Mouse (Mus musculus) macrophage (primary cell): ENCODE measurements around the gene 4930512M02Rik. TPM values are rescaled to one million over a fixed set of nuclear protein-coding genes. Genes with fewer than 3 reads are reported as not detected.
"Not testable (repeated sequence)": the region's sequence is repeated elsewhere in the genome, so short reads cannot be mapped to it uniquely, and the experiment has no call there.

ENCODE experiments used
- H3K27ac ChIP-seq: fragments of 350-480 bp; formaldehyde crosslinking; 2 replicates; pipeline ENCODE4 v1.9.0; 2021
- H3K36me3 ChIP-seq: fragments of 350-480 bp; formaldehyde crosslinking; 2 replicates; pipeline ENCODE4 v1.9.0; 2021; ENCODE audit errors: inconsistent target
- H3K4me3 ChIP-seq: fragments of 350-480 bp; formaldehyde crosslinking; 2 replicates; pipeline ENCODE4 v1.9.0; 2021; ENCODE audit errors: inconsistent target
- H3K79me2 ChIP-seq: fragments of 350-480 bp; formaldehyde crosslinking; 2 replicates; pipeline ENCODE4 v1.9.0; 2021; ENCODE audit errors: inconsistent target
- WGBS: methylation state at CpG from one replicate; pipeline ENCODE4 v1.1.7; 2026; ENCODE audit warnings: inconsistent platforms; ENCODE audit not compliant: missing documents; 5-methylcytosine and 5-hydroxymethylcytosine counted together
- polyA plus RNA-seq: library from polyadenylated mRNA; stranded (reverse); fragments of 250-400 nt; gene quantifications from 3 replicates; pipeline ENCODE4 v1.2.4, GENCODE M21; 2018; ENCODE audit warnings: inconsistent platforms
- total RNA-seq, 78 experiments: library from RNA; depleted of rRNA; stranded (reverse); fragments of 250-400 nt; gene quantifications; 1 replicate in 9 of 78; 2 replicates in 24 of 78; 3 replicates in 43 of 78; 4 replicates in 2 of 78; pipeline ENCODE4 v1.2.4; 2018; ENCODE audit warnings: inconsistent platforms in 56 of 78

4930512M02Rik gene
- total RNA-seq (2018; cell fraction: chromatin; rRNA removed), result not detected
- not detected for total RNA-seq (2018; cell fraction: cytosol; rRNA removed)
- total RNA-seq (2018; cell fraction: nucleus; rRNA removed), result not detected
- polyA plus RNA-seq, result not detected in 3 replicates

DNA sequence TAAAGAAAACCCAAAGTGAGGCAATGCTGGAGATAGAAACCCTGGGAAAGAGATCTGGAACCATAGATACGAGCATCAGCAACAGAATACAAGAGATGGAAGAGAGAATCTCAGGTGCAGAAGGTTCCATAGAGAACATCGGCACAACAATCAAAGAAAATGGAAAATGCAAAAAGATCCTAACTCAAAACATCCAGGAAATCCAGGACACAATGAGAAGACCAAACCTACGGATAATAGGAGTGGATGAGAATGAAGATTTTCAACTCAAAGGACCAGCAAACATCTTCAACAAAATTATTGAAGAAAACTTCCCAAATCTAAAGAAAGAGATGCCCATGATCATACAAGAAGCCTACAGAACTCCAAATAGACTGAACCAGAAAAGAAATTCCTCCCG, at the start of gene 4930512M02Rik:
Gene 4930512M02Rik, minus strand, starts transcription at position 101 of the 400 bp plus-strand sequence.
- WGBS, result no CpG with 5 or more reads among the region's 4 CpGs
- H3K36me3 ChIP-seq, H3K27ac ChIP-seq, H3K79me2 ChIP-seq, H3K4me3 ChIP-seq: not testable (repeated sequence)

DNA sequence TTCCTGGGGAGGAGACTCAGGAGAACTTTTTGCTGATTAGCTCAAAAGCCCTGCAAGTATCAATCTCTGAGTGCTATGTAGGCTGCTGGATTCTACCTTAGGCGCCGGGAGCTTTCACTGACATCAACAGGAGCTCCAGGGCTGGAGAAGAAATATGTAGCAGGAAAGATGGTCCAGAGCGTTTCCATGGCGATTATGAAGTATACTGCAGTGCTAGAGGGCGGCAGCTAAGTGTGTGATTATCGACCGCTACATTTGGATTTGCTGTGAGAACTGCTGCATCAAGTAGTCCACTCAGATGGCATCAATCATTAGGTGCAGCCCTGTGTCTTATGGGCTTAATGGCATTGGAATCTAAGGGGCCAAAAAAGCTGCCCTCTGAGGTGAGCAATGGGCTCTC, 49.5 kb upstream of the 4930512M02Rik start:
- H3K36me3 ChIP-seq, result no peaks in the 10 kb centered on the region
- 92% methylated on average over 7 of the region's 7 CpGs for WGBS
- H3K4me3 ChIP-seq, result no peak overlapping the region
- no peak overlapping the region for H3K27ac ChIP-seq
- H3K79me2 ChIP-seq, result no peaks in the 10 kb centered on the region

- H3K36me3 ChIP-seq, result no peaks in the 10 kb centered on the region
- 91% methylated on average over 7 of the region's 9 CpGs for WGBS
Observed at GRCm38 (mm10) chr11:11676068-11676741, 48.6 kb upstream of the 4930512M02Rik start.

GRCm38 (mm10) chr11:11675063-11675462, 47.4 kb upstream of the 4930512M02Rik start:
- H3K79me2 ChIP-seq, result no peaks in the 10 kb centered on the region
- no peaks in the 10 kb centered on the region for H3K36me3 ChIP-seq
- no peak overlapping the region for H3K27ac ChIP-seq
- H3K4me3 ChIP-seq, result no peak overlapping the region

More at GRCm38 (mm10) chr11:11676068-11676741, 48.6 kb upstream of the 4930512M02Rik start:
- no peaks in the 10 kb centered on the region for H3K79me2 ChIP-seq
- no peak overlapping the region for H3K4me3 ChIP-seq
- no peak overlapping the region for H3K27ac ChIP-seq

GRCm38 (mm10) chr11:11672974-11673373, 45.3 kb upstream of the 4930512M02Rik start:
- no peak overlapping the region for H3K4me3 ChIP-seq
- no peaks in the 10 kb centered on the region for H3K79me2 ChIP-seq
- H3K27ac ChIP-seq, result no peak overlapping the region
- 91% methylated on average over 4 of the region's 4 CpGs for WGBS
- no peaks in the 10 kb centered on the region for H3K36me3 ChIP-seq

- Histone ChIP-seq H3K27ac (peak overlapping the region; percentile 80), H3K79me2 (no peaks in the 10 kb centered on the region), H3K4me3 (no peak overlapping the region), H3K36me3 (no peaks in the 10 kb centered on the region)
- WGBS, result 27% methylated on average over 3 of the region's 3 CpGs
Observed at GRCm38 (mm10) chr11:11667922-11668290, 40.3 kb upstream of the 4930512M02Rik start.

DNA sequence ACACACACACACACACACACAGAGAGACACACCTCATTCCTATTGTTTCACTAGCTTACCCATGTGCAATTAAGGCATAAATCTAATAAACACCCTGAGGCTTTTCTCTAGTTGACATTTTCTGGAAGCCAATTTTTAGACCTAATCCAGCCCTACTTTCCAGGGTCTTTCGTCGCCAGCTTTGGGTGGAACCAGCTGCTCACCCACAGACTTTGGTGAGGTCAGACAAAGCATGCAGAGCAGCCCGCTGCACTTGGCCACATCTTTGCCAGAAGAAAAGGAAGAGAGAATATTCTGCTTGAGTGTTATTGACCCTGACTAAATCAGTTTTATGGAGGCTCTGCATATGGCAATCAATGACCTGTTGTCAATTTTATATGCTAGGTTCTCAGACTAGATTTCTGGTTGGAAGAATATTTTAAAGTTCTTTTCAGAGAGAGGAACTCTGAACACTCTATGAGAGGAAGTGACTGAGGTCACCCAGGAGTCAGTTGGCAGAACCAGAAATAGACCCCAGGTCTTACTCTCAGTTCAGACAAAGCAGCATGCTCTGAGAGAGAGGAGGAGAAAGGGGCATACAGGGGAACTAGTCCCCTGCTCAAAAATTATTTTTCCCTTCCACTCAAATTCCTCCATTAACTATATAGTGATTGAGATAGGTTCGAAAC, 39.8 kb upstream of the 4930512M02Rik start:
- 22% methylated on average over 4 of the region's 4 CpGs for WGBS
- Histone ChIP-seq H3K27ac (peak overlapping the region; percentile 80), H3K4me3 (no peak overlapping the region), H3K36me3 (no peaks in the 10 kb centered on the region), H3K79me2 (no peaks in the 10 kb centered on the region)

- H3K36me3 ChIP-seq, result no peaks in the 10 kb centered on the region
- WGBS, result 91% methylated on average over 4 of the region's 4 CpGs
- no peaks in the 10 kb centered on the region for H3K79me2 ChIP-seq
- no peak overlapping the region for H3K27ac ChIP-seq
- no peak overlapping the region for H3K4me3 ChIP-seq
Observed at GRCm38 (mm10) chr11:11660651-11661050, 33.0 kb upstream of the 4930512M02Rik start.

- H3K36me3 ChIP-seq, result no peaks in the 10 kb centered on the region
- H3K4me3 ChIP-seq, result no peak overlapping the region
- 48% methylated on average over 4 of the region's 4 CpGs for WGBS
- no peaks in the 10 kb centered on the region for H3K79me2 ChIP-seq
- H3K27ac ChIP-seq, result no peak overlapping the region
Observed at GRCm38 (mm10) chr11:11658834-11659233, 31.2 kb upstream of the 4930512M02Rik start.

DNA sequence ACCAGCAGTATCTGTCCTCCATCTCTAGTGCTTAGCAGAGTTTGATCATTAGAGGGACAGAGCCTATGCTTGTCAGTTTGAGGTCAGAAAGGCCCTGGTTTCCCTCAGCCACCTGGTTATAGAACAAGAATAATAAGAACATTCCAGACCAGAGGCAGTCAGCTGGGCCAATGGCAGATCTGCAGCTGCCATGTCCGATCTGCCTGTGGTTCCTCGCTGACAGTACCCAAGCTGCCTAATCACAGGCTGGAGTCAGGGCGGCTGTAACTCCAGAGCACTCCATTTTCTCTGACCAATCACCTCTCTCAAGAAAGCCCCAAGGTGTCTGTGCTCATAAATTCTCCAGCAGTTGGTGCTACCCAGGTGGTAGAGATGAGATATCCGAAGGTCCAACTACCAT, 30.0 kb upstream of the 4930512M02Rik start:
- Histone ChIP-seq H3K27ac (no peak overlapping the region), H3K79me2 (no peaks in the 10 kb centered on the region), H3K4me3 (no peak overlapping the region), H3K36me3 (no peaks in the 10 kb centered on the region)
- WGBS, result 92% methylated on average over 4 of the region's 4 CpGs

GRCm38 (mm10) chr11:11656995-11657530, 29.4 kb upstream of the 4930512M02Rik start:
- no peaks in the 10 kb centered on the region for H3K36me3 ChIP-seq
- H3K27ac ChIP-seq, result no peak overlapping the region
- H3K79me2 ChIP-seq, result no peaks in the 10 kb centered on the region
- no peak overlapping the region for H3K4me3 ChIP-seq
- 37% methylated on average over 5 of the region's 5 CpGs for WGBS

- no peak overlapping the region for H3K4me3 ChIP-seq
- 40% methylated on average over 3 of the region's 3 CpGs for WGBS
- H3K36me3 ChIP-seq, result no peaks in the 10 kb centered on the region
- H3K79me2 ChIP-seq, result no peaks in the 10 kb centered on the region
- no peak overlapping the region for H3K27ac ChIP-seq
Observed at GRCm38 (mm10) chr11:11656388-11656787, 28.8 kb upstream of the 4930512M02Rik start.

DNA sequence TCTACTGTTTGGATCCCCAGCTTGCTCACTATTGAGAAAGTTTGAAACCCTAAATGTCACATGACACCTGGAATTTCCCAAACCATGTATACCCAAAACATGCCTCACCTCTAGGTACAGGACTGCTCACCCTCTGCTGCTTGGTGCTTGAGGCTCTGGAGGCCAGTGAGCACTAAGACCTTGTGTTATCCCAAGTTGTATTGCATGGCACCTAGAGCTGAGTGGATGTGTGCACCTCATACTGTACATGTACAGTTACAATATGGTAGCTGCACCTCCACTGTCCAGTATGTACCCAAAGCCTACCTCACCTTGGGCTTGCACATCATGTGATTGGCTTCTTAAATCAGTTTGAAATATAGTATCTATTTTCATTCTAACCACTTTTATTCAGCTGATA, 16.7 kb upstream of the 4930512M02Rik start:
- no peak overlapping the region for H3K27ac ChIP-seq
- no peaks in the 10 kb centered on the region for H3K79me2 ChIP-seq
- H3K36me3 ChIP-seq, result no peaks in the 10 kb centered on the region
- no peak overlapping the region for H3K4me3 ChIP-seq

DNA sequence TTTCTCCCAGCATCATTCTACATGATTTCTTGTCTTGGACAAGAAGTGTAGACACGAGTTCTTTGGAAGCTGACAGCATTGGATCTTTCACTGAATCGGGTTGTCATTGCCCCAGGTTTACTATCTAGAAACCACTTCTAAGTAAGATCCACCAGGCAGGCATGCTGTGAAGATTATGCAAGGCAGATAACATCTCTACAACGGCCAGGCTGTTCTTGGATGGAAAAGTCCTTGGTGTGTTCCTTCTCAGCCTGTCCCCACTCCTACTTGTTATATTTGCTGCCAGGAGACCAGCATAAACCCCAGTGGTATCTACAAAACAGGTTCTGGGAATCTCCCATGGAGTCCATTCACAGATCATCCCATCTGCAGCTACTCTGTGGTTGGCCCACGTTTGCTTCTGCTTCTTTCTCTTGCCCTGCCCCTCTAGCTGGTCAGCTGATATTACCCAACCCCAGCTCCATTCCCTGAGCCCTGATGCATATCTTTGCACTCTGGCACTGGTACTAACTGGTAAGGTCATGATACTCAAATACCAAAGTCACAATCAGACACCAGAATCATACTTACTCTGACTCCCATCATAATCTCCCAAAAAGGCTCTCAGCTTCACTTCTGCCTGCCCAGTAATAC, 3.4 kb downstream of the 4930512M02Rik start:
- H3K79me2 ChIP-seq, result no peaks in the 10 kb centered on the region
- 53% methylated on average over 4 of the region's 4 CpGs for WGBS
- H3K36me3 ChIP-seq, result no peaks in the 10 kb centered on the region
- no peak overlapping the region for H3K27ac ChIP-seq
- H3K4me3 ChIP-seq, result no peak overlapping the region

DNA sequence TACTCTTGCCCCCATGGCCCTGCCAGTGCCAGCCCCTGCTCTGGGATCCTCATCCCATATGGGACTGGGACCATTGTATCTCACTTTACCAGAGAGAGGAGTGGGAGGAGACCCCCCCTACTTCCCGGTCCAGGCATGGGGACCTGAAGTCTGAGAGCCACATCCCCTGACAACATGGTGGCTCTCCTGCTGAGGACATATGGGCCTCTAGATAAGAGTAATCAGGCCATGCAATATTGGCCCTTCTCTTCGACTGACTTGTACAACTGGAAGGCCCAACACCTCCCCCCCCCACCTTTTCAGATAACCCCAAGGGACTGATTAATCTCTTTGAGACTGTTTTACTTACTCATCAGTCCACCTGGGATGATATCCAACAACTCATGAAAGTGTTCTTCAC, 18.4 kb downstream of the 4930512M02Rik start:
- no peaks in the 10 kb centered on the region for H3K79me2 ChIP-seq
- no peak overlapping the region for H3K4me3 ChIP-seq
- 85% methylated on average over 2 of the region's 2 CpGs for WGBS
- no peaks in the 10 kb centered on the region for H3K36me3 ChIP-seq
- H3K27ac ChIP-seq, result no peak overlapping the region
